Mouse (Mus musculus) heart, embryonic 16.5 days (tissue): ENCODE data around the gene Mb21d2. TPM values are rescaled to one million over a fixed set of nuclear protein-coding genes. Genes with fewer than 3 reads are reported as not detected.

Source experiments
- ATAC-seq: fragments of 200-750 bp; cut with Nextera tagmentation; replicated peaks from 2 replicates; pipeline ENCODE4 v1.8.0; 2017; ENCODE audit warnings: moderate number of reproducible peaks; ENCODE audit not compliant: insufficient read depth, low FRiP score; ENCODE audit errors: extremely low read depth
- H3K27ac ChIP-seq: fragments of 300-500 bp; sonication (generic); 2 replicates; pipeline ENCODE4 v1.5.1; 2014; ENCODE audit warnings: mild to moderate bottlenecking, low read length, control low read depth, moderate library complexity
- H3K27me3 ChIP-seq: fragments of 300-500 bp; sonication (generic); 2 replicates; pipeline ENCODE4 v1.6.1; 2014; ENCODE audit warnings: low read length, mixed read lengths; ENCODE audit not compliant: control insufficient read depth, insufficient read depth
- H3K36me3 ChIP-seq: fragments of 300-500 bp; sonication (generic); 2 replicates; pipeline ENCODE4 v1.6.1; 2014; ENCODE audit not compliant: control insufficient read depth, insufficient read depth
- H3K4me1 ChIP-seq: fragments of 300-500 bp; sonication (generic); 2 replicates; pipeline ENCODE4 v1.6.1; 2014; ENCODE audit warnings: low read length, mixed read lengths; ENCODE audit not compliant: control insufficient read depth, insufficient read depth
- H3K4me2 ChIP-seq: fragments of 300-500 bp; sonication (generic); 2 replicates; pipeline ENCODE4 v1.6.1; 2014; ENCODE audit warnings: low read depth, mild to moderate bottlenecking, control low read depth, low read length
- H3K4me3 ChIP-seq: fragments of 300-500 bp; sonication (generic); 2 replicates; pipeline ENCODE4 v1.5.1; 2014; ENCODE audit warnings: mild to moderate bottlenecking, control low read depth, low read length
- H3K9ac ChIP-seq: fragments of 300-500 bp; sonication (generic); 2 replicates; pipeline ENCODE4 v1.6.1; 2014; ENCODE audit warnings: low read length, control low read depth
- H3K9me3 ChIP-seq: fragments of 300-500 bp; sonication (generic); replicated peaks from 2 replicates; pipeline ENCODE4 v1.6.1; 2016; ENCODE audit warnings: low read length; ENCODE audit not compliant: control insufficient read depth
- WGBS: fragments of 180-500 bp; shearing (Covaris S2); extraction: QIAGEN DNeasy Blood & Tissue Kit; methylation state at CpG from one replicate; pipeline ENCODE4 v1.1.7; 2014; 5-methylcytosine and 5-hydroxymethylcytosine counted together
- polyA plus RNA-seq: library from polyadenylated mRNA; unstranded; fragments of >200 nt; fragmentation: Nextera tagmentation; extraction: Ambion mirVana; gene quantifications from 2 replicates; pipeline ENCODE4 v1.2.1, GENCODE M21; 2015

Gene Mb21d2
- polyA plus RNA-seq, 1 experiment from 2014 or later, result 2.6 TPM

- Histone ChIP-seq H3K27me3 (no peaks in the 10 kb centered on the region), H3K9ac (no peak overlapping the region), H3K4me2 (no peak overlapping the region), H3K9me3 (no peaks in the 10 kb centered on the region), H3K27ac (no peak overlapping the region), H3K36me3 (no peaks in the 10 kb centered on the region), H3K4me1 (peaks cover 7% of the 10 kb centered on the region), H3K4me3 (no peak overlapping the region)
- 77% methylated on average over 9 of the region's 9 CpGs for whole genome bisulfite sequencing
- ATAC-seq, result no peak
Observed at GRCm38 (mm10) chr16:28839575-28839974, 89.9 kb downstream of the Mb21d2 start.

- no peaks in the 10 kb centered on the region for H3K9me3 ChIP-seq
- no peak overlapping the region for H3K4me2 ChIP-seq
- no peak overlapping the region for H3K27ac ChIP-seq
- H3K4me1 ChIP-seq, result peaks cover 7% of the 10 kb centered on the region
- 15% methylated on average over 12 of the region's 12 CpGs for WGBS
- H3K4me3 ChIP-seq, result no peak overlapping the region
- H3K9ac ChIP-seq, result no peak overlapping the region
- ATAC-seq, result no peak
- no peaks in the 10 kb centered on the region for H3K36me3 ChIP-seq
- no peaks in the 10 kb centered on the region for H3K27me3 ChIP-seq
Observed at GRCm38 (mm10) chr16:28838016-28838415, 91.5 kb downstream of the Mb21d2 start.

GRCm38 (mm10) chr16:28832085-28832635 lies 97.3 kb downstream of the Mb21d2 start:
- peaks cover 10% of the 10 kb centered on the region for H3K4me1 ChIP-seq
- H3K9me3 ChIP-seq, result no peaks in the 10 kb centered on the region
- no peak overlapping the region for H3K4me2 ChIP-seq
- H3K36me3 ChIP-seq, result peaks cover 3% of the 10 kb centered on the region; the same call in 1 of the 2 replicates
- no peak overlapping the region for H3K27ac ChIP-seq
- no peak for ATAC-seq
- 61% methylated on average over 12 of the region's 12 CpGs for WGBS
- no peak overlapping the region for H3K4me3 ChIP-seq
- no peaks in the 10 kb centered on the region for H3K27me3 ChIP-seq
- no peak overlapping the region for H3K9ac ChIP-seq

- no peak for ATAC-seq
- H3K27me3 ChIP-seq, result no peaks in the 10 kb centered on the region
- peaks cover 10% of the 10 kb centered on the region for H3K4me1 ChIP-seq
- no peak overlapping the region for H3K4me3 ChIP-seq
- H3K9ac ChIP-seq, result no peak overlapping the region
- WGBS, result 75% methylated on average over 10 of the region's 10 CpGs
- H3K9me3 ChIP-seq, result no peaks in the 10 kb centered on the region
- H3K36me3 ChIP-seq, result peaks cover 3% of the 10 kb centered on the region; the same call in 1 of the 2 replicates
- no peak overlapping the region for H3K4me2 ChIP-seq
- no peak overlapping the region for H3K27ac ChIP-seq
Observed at GRCm38 (mm10) chr16:28829263-28829955, 100.1 kb downstream of the Mb21d2 start.

- H3K27ac ChIP-seq, result no peak overlapping the region
- H3K27me3 ChIP-seq, result no peaks in the 10 kb centered on the region
- H3K4me3 ChIP-seq, result no peak overlapping the region
- 91% methylated on average over 8 of the region's 8 CpGs for WGBS
- no peak overlapping the region for H3K4me2 ChIP-seq
- no peak overlapping the region for H3K9ac ChIP-seq
- H3K9me3 ChIP-seq, result no peaks in the 10 kb centered on the region
- no peak for ATAC-seq
- H3K36me3 ChIP-seq, result peaks cover 3% of the 10 kb centered on the region; the same call in 1 of the 2 replicates
- H3K4me1 ChIP-seq, result peaks cover 4% of the 10 kb centered on the region
Observed at GRCm38 (mm10) chr16:28824781-28825180, 104.7 kb downstream of the Mb21d2 start.

- no peak overlapping the region for H3K27ac ChIP-seq
- no peak overlapping the region for H3K9ac ChIP-seq
- ATAC-seq, result no peak
- H3K27me3 ChIP-seq, result no peaks in the 10 kb centered on the region
- no peak overlapping the region for H3K4me3 ChIP-seq
- no peaks in the 10 kb centered on the region for H3K9me3 ChIP-seq
- no peak overlapping the region for H3K4me2 ChIP-seq
- WGBS, result 76% methylated on average over 6 of the region's 6 CpGs
- no peaks in the 10 kb centered on the region for H3K36me3 ChIP-seq
- H3K4me1 ChIP-seq, result no peaks in the 10 kb centered on the region
Observed at GRCm38 (mm10) chr16:28821774-28822173, 107.7 kb downstream of the Mb21d2 start.

- no peaks in the 10 kb centered on the region for H3K9me3 ChIP-seq
- H3K27me3 ChIP-seq, result no peaks in the 10 kb centered on the region
- H3K9ac ChIP-seq, result no peak overlapping the region
- H3K4me3 ChIP-seq, result no peak overlapping the region
- no peak for ATAC-seq
- WGBS, result 62% methylated on average over 5 of the region's 5 CpGs
- H3K4me1 ChIP-seq, result no peaks in the 10 kb centered on the region
- H3K27ac ChIP-seq, result no peak overlapping the region
- no peak overlapping the region for H3K4me2 ChIP-seq
- no peaks in the 10 kb centered on the region for H3K36me3 ChIP-seq
Observed at GRCm38 (mm10) chr16:28818749-28819285, 110.7 kb downstream of the Mb21d2 start.

- H3K9ac ChIP-seq, result no peak overlapping the region
- H3K4me3 ChIP-seq, result no peak overlapping the region
- no peak for ATAC-seq
- H3K36me3 ChIP-seq, result no peaks in the 10 kb centered on the region
- H3K4me1 ChIP-seq, result no peaks in the 10 kb centered on the region
- H3K27ac ChIP-seq, result no peak overlapping the region
- WGBS, result 69% methylated on average over 1 of the region's 1 CpGs
- H3K9me3 ChIP-seq, result no peaks in the 10 kb centered on the region; the same call in none of the 2 replicates
- no peaks in the 10 kb centered on the region for H3K27me3 ChIP-seq
- H3K4me2 ChIP-seq, result no peak overlapping the region
Observed at GRCm38 (mm10) chr16:28813290-28813689, 116.2 kb downstream of the Mb21d2 start.

- Histone ChIP-seq H3K4me1 (no peaks in the 10 kb centered on the region), H3K9ac (no peak overlapping the region), H3K9me3 (no peaks in the 10 kb centered on the region; the same call in none of the 2 replicates), H3K27me3 (no peaks in the 10 kb centered on the region), H3K4me3 (no peak overlapping the region), H3K36me3 (no peaks in the 10 kb centered on the region), H3K4me2 (no peak overlapping the region), H3K27ac (no peak overlapping the region)
- no peak for ATAC-seq
- 33% methylated on average over 1 of the region's 1 CpGs for WGBS
Observed at GRCm38 (mm10) chr16:28809089-28809488, 120.4 kb downstream of the Mb21d2 start.
